Mouse (Mus musculus): ENCODE measurements around the gene Git1.

Gene Git1

DNA sequence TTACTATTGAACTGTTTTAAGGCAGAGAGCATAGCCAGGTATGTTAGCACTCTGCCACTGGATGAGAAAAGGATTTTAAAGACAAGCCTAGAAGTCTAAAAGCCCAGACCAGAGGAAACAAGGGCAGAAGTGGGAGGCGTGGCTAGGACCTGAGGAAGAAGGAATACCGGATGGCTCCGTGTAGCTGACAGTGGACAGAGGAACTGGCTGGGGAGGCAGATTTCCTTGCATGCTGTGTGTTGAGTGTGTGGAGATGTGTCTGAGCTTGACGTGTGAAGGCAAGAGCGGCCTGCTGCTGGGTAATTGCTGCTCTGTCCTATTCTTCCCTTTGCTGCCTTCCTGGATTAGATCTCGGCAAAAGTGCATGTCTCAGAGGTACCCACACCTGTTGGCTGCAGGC lies 9.1 kb downstream of the Git1 start:
- no peak for DNase-seq

DNA sequence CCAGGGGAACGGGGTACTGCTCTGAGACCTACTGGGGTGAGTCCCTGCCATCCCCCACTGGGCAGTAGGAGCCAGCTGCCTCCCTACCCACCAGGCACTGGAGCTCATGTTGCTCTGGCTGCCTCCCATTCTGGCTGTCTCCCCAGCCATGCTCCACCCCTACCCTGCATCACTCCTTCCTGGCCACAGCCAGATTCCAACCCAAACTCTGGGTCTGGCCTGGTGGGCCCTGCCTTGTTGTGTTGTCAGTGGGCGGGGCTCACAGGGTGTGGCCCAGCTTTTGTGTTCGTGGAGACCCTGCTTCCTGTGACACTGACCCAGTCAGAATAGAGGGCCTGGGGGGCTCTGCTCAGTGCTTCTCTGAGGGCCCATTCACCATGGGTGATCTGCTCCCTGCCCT lies 10.1 kb downstream of the Git1 start:
- peak in 1 of 2 experiments; percentile 20 for DNase-seq

DNA sequence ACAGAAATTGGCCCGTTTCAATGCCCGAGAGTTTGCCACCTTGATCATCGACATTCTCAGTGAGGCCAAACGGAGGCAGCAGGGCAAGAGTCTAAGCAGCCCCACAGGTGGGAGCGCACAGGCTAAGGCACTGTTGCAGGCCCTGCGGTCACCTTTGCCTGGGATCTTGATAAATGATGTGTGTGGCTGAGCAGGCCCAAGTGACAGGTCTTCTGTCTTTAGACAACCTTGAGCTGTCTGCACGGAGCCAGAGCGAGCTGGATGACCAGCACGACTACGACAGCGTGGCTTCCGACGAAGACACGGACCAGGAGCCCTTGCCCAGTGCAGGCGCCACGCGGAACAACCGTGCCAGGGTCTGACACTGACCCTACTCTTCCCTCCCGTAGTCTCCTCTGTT lies 11.0 kb downstream of the Git1 start:
- no peak for DNase-seq

DNA sequence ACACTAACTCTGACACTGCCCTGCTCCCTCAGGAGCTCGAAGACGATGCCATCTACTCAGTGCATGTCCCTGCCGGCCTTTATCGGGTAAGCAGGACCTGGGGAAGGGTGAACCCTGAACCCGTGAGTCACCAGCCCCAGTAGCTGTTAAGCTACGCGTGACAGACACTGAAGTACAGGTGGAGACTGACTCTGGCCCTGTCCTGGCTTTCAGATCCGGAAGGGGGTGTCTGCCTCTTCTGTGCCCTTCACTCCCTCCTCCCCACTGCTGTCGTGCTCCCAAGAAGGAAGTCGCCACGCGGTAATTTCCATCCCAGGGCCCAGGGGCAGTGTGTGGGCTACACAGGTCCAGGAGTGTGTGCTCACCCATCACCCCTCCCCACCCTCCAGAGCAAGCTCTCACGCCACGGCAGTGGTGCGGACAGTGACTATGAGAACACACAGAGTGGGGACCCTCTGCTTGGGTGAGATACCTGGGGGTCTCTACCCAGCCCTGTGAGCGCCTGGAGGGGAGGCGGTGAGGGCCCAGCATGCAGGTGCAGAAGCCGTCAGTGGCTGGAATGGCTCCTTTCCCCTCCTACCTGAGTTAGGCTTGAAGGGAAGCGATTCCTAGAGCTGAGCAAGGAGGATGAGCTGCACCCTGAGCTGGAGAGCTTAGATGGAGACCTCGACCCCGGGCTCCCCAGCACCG lies 12.1 kb downstream of the Git1 start:
- no peak for DNase-seq

- DNase-seq, result no peak
These were observed 12.9 kb downstream of the Git1 start for GRCm38 (mm10) chr11:77506273-77506672.

DNA sequence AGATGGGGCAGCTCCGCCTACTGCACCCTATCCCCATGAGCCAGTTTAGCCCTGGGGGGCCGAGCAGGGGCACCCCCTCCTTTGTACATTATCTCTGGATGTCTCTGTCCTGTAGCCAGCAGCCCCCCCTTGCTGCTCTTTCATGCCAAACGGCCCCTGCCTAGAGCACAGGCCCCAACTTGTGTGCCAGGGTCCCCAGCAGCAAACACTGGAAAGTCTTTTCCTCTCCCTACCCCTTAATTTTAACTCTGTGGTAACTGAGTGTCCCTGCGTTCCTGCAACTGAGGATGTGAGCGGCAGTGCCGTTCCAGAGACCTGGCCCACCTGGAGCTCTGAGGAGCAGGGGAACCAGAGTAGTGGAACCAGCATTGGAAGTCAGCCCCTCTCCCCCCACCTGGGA lies 13.6 kb downstream of the Git1 start:
- DNase-seq, result peak in 1 of 2 experiments; percentile 16

GRCm38 (mm10) chr11:77507426-77507825 lies 14.1 kb downstream of the Git1 start:
- peak; percentile 24 to 32 for DNase-seq

GRCm38 (mm10) chr11:77508068-77509021 lies 15.0 kb downstream of the Git1 start:
- DNase-seq, result peak; percentile 89 to 92

GRCm38 (mm10) chr11:77511336-77511735 lies 18.0 kb downstream of the Git1 start:
- DNase-seq, result no peak

- peak; percentile 89 to 95 for DNase-seq
These were observed 19.8 kb downstream of the Git1 start for GRCm38 (mm10) chr11:77512891-77513810.

DNA sequence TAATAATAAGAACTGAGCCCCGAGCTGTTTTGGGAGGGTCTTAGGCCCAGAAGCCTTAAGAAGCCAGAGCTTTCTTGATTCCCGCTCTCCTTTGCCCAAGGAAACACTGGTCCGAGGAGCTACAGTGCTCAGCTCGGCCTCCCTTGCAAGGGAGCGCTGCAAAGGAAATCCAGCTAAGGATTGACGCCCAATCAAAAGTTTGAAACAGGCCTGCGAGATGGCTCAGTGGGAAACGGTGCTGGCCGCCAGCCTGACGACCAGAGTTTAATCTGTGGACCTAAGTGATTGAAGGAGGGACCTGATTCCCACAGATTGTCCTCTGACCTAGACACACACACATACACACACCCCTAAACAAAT lies 20.4 kb downstream of the Git1 start:
- no peak for DNase-seq

- no peak for DNase-seq
These were observed 21.0 kb downstream of the Git1 start for GRCm38 (mm10) chr11:77514281-77514831.

DNA sequence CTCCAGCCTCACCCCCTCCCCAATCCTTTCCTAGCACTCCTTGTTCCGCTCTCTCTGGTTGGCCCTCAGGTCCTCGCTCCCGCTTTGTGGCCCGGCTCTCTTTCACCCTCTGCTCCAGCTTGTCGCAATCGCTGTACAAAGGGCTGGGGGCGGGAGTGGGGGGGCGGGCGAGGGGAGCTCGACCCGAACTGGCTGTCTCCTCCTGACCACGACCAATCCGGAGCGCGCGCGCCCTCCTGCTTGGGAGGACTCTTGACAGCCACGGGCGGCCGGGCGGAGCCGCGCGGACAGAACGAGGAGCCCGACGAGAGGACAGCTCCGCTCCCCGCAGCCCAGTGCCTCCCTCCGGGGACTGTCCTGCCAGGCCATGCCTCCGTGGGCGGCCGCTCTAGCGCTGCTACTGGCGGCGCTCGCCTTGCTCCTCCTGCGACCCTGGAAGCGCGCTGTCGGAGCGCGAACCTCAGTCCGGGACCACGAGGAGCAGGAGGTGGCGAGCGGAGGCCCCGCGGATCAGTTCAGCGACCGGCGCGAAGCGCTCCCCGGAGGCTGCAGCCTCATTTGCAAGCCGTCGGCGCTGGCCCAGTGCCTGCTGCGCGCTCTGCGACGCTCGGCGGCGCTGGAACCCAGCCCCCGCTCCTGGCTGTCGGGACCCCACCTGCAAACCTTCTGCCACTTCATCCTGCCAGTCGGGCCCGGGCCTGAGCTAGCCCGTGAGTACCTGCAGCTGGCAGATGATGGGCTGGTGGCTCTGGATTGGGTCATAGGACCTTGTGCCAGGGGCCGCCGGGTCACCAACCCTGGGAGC lies 21.7 kb downstream of the Git1 start, which contains the start of gene Abhd15:
Gene Abhd15, plus strand, starts transcription at position 290 of the 805 bp plus-strand sequence.
- peak; percentile 77 to 82 for DNase-seq

DNA sequence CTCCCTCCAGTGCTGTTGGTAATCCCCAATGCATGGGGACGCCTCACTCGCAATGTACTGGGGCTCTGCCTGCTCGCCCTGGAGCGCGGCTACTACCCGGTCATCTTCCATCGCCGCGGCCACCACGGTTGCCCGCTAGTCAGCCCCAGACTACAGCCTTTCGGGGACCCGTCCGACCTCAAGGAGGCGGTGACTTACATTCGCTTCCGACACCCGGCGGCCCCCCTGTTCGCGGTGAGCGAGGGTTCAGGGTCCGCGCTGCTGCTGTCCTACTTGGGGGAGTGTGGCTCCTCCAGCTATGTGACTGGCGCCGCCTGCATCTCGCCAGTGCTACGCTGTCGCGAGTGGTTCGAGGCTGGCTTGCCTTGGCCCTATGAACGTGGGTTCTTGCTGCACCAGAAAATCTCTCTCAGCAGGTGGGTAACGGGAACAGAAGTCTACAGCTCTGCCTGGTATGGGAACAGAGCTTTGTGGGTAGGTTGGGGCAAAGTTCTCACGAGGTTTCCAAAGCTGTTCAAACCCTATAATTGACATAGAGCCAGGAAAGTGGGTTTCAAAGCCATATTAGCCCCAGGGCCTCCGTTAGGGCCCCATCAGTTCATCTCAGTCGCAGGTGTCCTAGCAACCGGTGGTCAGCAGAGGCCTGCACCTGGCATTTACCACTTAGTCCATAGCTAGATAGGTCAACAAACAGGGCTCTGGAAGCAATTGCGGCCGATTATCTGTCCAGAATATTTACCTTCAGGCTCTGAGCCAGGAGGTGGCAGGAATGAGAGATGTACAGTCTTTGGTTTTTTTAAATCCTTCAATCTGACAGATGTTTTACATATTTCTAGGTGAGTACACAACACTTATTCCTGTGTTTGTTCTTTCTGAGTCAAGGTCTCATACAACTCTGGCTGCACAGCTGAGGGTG lies 22.5 kb downstream of the Git1 start, which contains the start of gene Trp53i13:
Gene Trp53i13, minus strand, starts transcription at position 344 of the 916 bp plus-strand sequence.
- DNase-seq, result peak; percentile 28 to 31

- no peak for DNase-seq
These were observed 23.4 kb downstream of the Git1 start for GRCm38 (mm10) chr11:77516553-77517425.

DNA sequence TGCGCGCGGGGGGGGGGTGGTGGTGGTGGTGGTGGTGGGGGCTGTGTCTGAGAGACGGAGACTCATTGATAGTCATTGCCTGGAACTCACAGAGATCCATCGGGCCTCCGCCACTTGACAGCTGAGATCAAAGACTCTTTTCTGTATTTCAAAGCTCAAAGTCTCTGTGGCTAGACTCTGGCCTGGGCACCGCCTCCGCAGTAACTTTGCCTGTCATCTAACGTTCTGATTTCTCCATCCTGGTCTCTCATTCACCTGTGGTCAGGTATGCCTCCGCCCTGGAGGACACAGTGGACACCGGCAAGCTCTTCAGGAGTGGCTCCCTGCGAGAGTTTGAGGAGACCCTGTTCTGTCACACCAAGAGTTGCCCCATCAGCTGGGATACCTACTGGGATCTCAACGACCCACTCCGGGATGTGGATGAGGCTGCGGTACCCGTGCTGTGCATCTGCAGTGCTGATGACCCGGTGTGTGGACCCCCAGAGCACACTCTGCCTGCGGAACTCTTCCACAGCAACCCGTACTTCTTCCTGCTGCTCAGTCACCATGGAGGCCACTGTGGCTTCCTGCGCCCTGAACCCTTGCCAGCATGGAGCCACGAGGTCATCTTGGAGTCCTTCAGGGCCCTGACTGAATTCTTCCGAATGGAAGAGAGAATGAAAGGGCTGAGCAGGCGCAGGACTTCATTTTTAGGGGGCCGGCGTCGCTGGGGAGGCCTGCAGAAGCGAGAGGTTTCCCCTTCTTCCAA lies 24.9 kb downstream of the Git1 start:
- no peak for DNase-seq

- no peak for DNase-seq
These were observed 25.7 kb downstream of the Git1 start, which contains the start of gene Gm10392 for GRCm38 (mm10) chr11:77519043-77519442. Gene Gm10392 (minus strand): TSS chr11:77519198.

All from cerebellum, postnatal 10 days (tissue).